Mouse (Mus musculus) urinary bladder, adult 18-20 months (tissue): Measurements from ENCODE around the gene Pou1f1.

Experiments
- DNase-seq, 2 experiments: peaks; one replicate each; pipeline ENCODE4 v3.0.0; 2022; ENCODE audit warnings: low spot score in 2 of 2, mixed read lengths in 2 of 2

Gene Pou1f1

DNA sequence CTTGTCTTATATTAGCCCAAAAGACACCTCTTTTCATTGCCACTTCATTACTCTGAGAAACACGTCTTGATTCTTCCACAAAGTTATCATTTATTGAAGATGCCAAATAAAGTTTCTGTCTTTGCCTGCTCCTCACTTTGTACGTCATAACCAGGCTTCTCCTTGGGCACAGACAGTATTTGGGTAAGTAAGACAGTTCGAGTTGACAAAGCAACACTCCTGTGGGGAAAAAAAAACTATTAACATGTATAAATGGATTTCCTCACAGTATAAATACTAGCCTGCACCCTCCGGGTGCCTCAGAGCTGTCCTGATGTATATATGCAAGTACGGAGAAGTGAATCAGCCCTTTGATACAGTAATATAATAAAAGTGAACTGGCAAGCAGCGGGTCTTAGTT, at the start of gene Pou1f1:
Gene Pou1f1, plus strand, starts transcription at position 301 of the 400 bp plus-strand sequence.
- DNase-seq = no peak

GRCm38 (mm10) chr16:65470650-65471049, 49.7 kb upstream of the Pou1f1 start:
- no peak for DNase-seq

GRCm38 (mm10) chr16:65472472-65473001, 47.8 kb upstream of the Pou1f1 start:
- no peak for DNase-seq

GRCm38 (mm10) chr16:65485726-65486125, 34.6 kb upstream of the Pou1f1 start:
- DNase-seq = no peak

DNA sequence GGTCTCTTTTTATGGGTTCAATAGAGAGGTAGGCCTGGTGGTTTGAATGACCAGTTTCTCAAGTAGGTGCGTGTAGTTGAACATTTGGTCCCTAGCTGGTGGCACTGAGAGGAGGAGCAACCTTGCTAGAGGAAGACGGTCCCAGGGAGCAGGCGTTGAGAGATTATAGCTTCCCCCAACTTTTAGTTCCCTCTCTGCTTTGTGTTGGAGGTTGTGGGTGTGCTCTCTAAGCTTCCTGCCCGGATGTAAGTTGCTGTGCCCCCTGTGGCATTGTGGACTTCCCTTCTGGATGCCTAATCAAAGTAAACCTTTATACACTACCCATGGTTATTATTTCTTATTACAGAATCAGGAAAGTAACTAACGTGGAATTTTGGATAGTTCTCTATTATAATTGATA, 24.3 kb upstream of the Pou1f1 start:
- DNase-seq = no peak

DNA sequence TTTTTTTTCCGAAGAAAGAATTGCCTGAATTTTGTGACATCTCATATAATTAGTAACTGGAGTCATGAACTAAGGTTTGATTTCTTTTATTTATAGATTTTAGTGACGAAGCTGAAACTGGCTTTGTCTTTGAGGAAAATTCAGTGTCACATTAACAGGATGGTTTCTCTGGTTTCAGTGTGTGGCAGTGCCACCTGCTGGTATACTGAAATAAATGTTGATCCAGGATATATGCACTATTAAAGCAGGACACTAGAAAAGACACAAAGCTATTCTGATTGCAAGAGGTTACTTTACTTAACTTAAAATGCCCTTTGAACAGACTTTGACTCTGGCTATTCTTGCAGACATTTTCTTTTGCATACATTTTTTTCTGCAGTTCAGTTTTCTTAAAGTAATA, 23.3 kb upstream of the Pou1f1 start:
- DNase-seq = no peak

- no peak for DNase-seq
Measured at GRCm38 (mm10) chr16:65514223-65514622, 6.1 kb upstream of the Pou1f1 start.

DNA sequence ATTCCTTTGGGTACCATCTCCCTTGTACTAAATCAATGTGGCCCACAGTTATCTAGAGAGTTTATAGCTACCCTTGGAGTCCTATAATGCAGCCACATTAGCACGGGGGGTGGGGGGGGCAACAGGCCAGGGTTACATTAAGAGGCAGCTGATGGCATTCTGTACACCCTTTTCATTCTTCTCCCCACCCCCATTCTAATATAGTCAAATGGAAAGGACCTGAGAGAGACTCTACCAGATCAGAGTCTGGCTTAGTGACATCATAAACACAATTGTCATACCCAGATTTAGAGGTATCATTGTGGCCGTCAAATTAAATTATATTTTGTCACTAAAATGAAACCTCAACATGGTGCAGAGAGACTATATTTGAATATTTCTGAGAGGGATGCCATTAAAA, 5.7 kb downstream of the Pou1f1 start:
- no peak for DNase-seq

GRCm38 (mm10) chr16:65526695-65527094, 6.4 kb downstream of the Pou1f1 start:
- no peak for DNase-seq

DNA sequence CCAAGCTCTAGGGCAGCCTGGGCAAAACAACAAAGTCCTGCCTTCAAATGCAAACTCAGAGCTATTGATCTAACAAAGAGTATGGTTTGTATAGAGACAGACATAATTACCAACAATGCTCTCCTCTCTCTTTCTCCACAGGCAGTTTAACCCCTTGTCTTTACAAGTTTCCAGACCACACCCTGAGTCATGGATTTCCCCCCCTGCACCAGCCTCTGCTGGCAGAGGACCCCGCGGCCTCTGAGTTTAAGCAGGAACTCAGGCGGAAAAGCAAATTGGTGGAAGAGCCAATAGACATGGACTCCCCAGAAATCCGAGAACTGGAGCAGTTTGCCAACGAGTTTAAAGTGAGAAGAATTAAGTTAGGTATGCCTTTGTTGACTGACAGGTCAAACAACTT, 9.3 kb downstream of the Pou1f1 start:
- no peak for DNase-seq

GRCm38 (mm10) chr16:65531663-65532062, 11.4 kb downstream of the Pou1f1 start:
- DNase-seq = no peak

GRCm38 (mm10) chr16:65533315-65533999, 13.1 kb downstream of the Pou1f1 start:
- no peak for DNase-seq

DNA sequence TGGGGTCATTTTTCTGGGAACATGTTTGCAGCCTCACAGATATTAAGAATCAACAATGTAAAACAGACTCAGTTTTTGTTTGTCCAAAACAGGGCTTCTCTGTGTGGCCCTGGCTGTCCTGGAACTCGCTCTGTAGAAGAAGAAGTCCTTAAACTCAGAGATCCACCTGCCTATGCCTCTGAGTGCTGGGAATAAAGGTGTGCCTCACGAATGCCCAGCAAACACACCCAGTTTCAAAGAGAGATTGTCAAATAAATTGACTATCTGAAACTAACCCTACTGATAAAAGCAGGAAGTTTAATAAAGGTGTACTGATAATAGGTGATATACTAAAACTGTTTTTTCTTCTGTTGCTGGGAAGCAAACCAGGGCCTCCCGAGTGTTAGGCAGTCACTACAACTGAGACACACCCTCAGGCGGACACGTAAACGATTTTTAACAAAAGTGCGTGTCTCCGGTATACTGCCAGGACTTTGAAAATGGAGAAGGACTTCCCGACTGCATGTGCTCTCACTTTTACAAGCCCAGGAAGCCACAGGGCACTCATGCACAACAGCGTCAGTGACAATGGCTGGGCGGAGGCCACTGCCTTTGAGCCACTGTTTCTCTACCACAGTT, 23.5 kb downstream of the Pou1f1 start:
- DNase-seq = no peak

GRCm38 (mm10) chr16:65548960-65549359, 28.6 kb downstream of the Pou1f1 start:
- no peak for DNase-seq

GRCm38 (mm10) chr16:65550814-65551213, 30.5 kb downstream of the Pou1f1 start:
- no peak for DNase-seq

DNA sequence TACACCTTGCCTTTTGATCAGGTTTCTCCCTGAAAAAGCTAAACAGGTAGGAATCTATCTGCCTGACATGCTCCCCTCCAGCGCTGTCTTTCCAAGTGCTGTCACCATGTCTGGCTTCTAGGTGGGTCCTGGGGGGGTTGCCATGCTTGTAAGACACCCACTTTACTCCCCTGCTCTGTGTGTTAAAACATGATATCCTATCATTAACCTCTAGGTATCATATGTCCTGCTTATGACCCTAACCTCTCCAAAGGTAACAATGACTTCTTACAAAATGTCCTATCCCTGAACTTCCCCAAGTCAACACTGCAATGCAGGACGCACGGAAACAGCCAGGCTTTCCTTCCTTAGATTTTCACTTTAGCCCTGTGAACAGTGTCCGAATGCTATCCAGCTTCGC, 34.0 kb downstream of the Pou1f1 start:
- no peak for DNase-seq

- DNase-seq = no peak
Measured at GRCm38 (mm10) chr16:65557369-65557768, 37.1 kb downstream of the Pou1f1 start.

- peak in 1 of 2 experiments; percentile 11 for DNase-seq
Measured at GRCm38 (mm10) chr16:65559591-65559990, 39.3 kb downstream of the Pou1f1 start.

GRCm38 (mm10) chr16:65560996-65561962, 41.0 kb downstream of the Pou1f1 start:
- no peak for DNase-seq

GRCm38 (mm10) chr16:65561963-65562863, 41.9 kb downstream of the Pou1f1 start, which contains the start of gene Chmp2b:
Chmp2b (minus strand) TSS chr16:65562726.
- peak; percentile 72 to 82 for DNase-seq

DNA sequence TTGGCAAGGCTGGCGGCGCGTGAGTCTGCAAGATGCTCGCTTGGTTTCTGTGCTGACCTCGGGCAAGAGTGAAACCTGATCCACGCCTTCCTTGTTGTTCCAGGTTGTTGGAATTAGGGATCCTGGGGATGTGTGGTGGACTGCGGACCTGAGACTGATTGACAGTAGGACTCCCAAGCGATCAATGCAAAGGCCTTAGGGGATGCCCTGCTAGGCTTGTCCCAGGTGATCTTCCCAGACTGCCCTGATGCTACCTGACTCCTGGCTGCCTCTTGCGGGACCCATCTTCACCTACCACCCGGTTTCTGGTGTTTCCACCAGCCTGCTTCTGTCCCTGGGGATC, 42.5 kb downstream of the Pou1f1 start:
- DNase-seq = no peak
